Mouse (Mus musculus) testis, postnatal 14 days (tissue): ENCODE results near the gene Emilin2.
"Not testable (repeated sequence)": the region's sequence is repeated elsewhere in the genome, so short reads cannot be mapped to it uniquely, and the experiment has no call there.

ENCODE experiments used
- DNase-seq: peaks from one replicate; pipeline ENCODE4 v3.0.0; 2021; ENCODE audit warnings: low spot score

Emilin2 gene

GRCm38 (mm10) chr17:71311340-71312171 lies at the start of gene Emilin2:
TSS of gene Emilin2 (minus strand) at chr17:71311978.
- DNase-seq: no peak

- no peak for DNase-seq
Measured at GRCm38 (mm10) chr17:71355526-71355925, 43.7 kb upstream of the Emilin2 start.

- DNase-seq: no peak
Measured at GRCm38 (mm10) chr17:71354205-71354604, 42.4 kb upstream of the Emilin2 start.

- no peak for DNase-seq
Measured at GRCm38 (mm10) chr17:71348188-71348587, 36.4 kb upstream of the Emilin2 start.

GRCm38 (mm10) chr17:71342006-71342405 lies 30.2 kb upstream of the Emilin2 start:
- DNase-seq: no peak

GRCm38 (mm10) chr17:71338627-71339026 lies 26.8 kb upstream of the Emilin2 start:
- no peak for DNase-seq

GRCm38 (mm10) chr17:71337546-71337945 lies 25.8 kb upstream of the Emilin2 start:
- no peak for DNase-seq

- no peak for DNase-seq
Measured at GRCm38 (mm10) chr17:71336421-71336820, 24.6 kb upstream of the Emilin2 start.

- no peak for DNase-seq
Measured at GRCm38 (mm10) chr17:71332298-71332697, 20.5 kb upstream of the Emilin2 start.

GRCm38 (mm10) chr17:71320731-71321130 lies 9.0 kb upstream of the Emilin2 start:
- not testable (repeated sequence) for DNase-seq

- DNase-seq: no peak
Measured at GRCm38 (mm10) chr17:71319361-71319760, 7.6 kb upstream of the Emilin2 start.

- no peak for DNase-seq
Measured at GRCm38 (mm10) chr17:71317571-71317970, 5.8 kb upstream of the Emilin2 start.

GRCm38 (mm10) chr17:71314315-71314714 lies 2.5 kb upstream of the Emilin2 start:
- no peak for DNase-seq

GRCm38 (mm10) chr17:71310486-71311339 lies 1.1 kb downstream of the Emilin2 start:
- no peak for DNase-seq

GRCm38 (mm10) chr17:71309711-71310485 lies 1.9 kb downstream of the Emilin2 start:
- DNase-seq: no peak

GRCm38 (mm10) chr17:71309141-71309540 lies 2.6 kb downstream of the Emilin2 start:
- no peak for DNase-seq

GRCm38 (mm10) chr17:71308296-71308695 lies 3.5 kb downstream of the Emilin2 start:
- DNase-seq: no peak

GRCm38 (mm10) chr17:71307251-71307790 lies 4.5 kb downstream of the Emilin2 start:
- DNase-seq: no peak

- DNase-seq: no peak
Measured at GRCm38 (mm10) chr17:71306716-71307115, 5.1 kb downstream of the Emilin2 start.

- DNase-seq: no peak
Measured at GRCm38 (mm10) chr17:71306091-71306490, 5.7 kb downstream of the Emilin2 start.

- DNase-seq: no peak
Measured at GRCm38 (mm10) chr17:71303444-71303843, 8.3 kb downstream of the Emilin2 start.

GRCm38 (mm10) chr17:71301413-71301812 lies 10.4 kb downstream of the Emilin2 start:
- no peak for DNase-seq
